In genomic region chr12:87266108-87266826, GRCm38 (mm10) we compare ENCODE assay signal across 8 mouse cellular contexts. TPM values are rescaled to one million over a fixed set of nuclear protein-coding genes. Genes with fewer than 3 reads are reported as not detected.
DNase-seq lines count a peak whose midpoint lies in the region; ATAC-seq lines count a peak whose summit lies in the region.

Vipas39 (minus strand) TSS chr12:87266256.
Ahsa1 (plus strand) TSS chr12:87266479.

- ATAC-seq in megakaryocyte progenitor cell, adult 5-6 weeks (replicated peaks; ENCODE audit: poor library complexity), result peak; percentile 89

- peak; percentile 91 to 98 for DNase-seq in adrenal gland, adult (ENCODE audit: inconsistent age in 2 of 2, low spot score in 1 of 2)
- DNase-seq in embryo, embryonic 10 days (ENCODE audit: low spot score), result peak; percentile 98
- DNase-seq in gastrocnemius, postnatal 10 days, result peak; percentile 68
- peak; percentile 97 for DNase-seq in induced T-regulatory cell, adult 2 months (ENCODE audit: low read depth)
- peak; percentile 93 to 95 for DNase-seq in left cerebral cortex, adult 9 months (ENCODE audit: low spot score in 2 of 2)
- peak; percentile 80 for DNase-seq in right cerebral cortex, postnatal 14 days
- DNase-seq in yolk sac, embryonic 10.5 days (ENCODE audit: low spot score), result peak; percentile 97

RNA-seq across cellular contexts. Expression of gene Vipas39, which starts in this region (rescaled TPM):
- 10 to 100 TPM; 12.1 to 14.5 TPM for total RNA-seq in gastrocnemius, postnatal 10 days (2021)
- total RNA-seq in megakaryocyte progenitor cell, adult 5-6 weeks (2015), result 40.1 and 42.7 TPM in 2 replicates
- 24.7 and 29.4 TPM in 2 replicates for total RNA-seq in megakaryocyte progenitor cell, adult 5-6 weeks (2017)

RNA-seq across cellular contexts. Expression of gene Ahsa1, which starts in this region (rescaled TPM):
- 100 to 1,000 TPM; 104 to 108 TPM for total RNA-seq in gastrocnemius, postnatal 10 days (2021)
- total RNA-seq in megakaryocyte progenitor cell, adult 5-6 weeks (2015), result 97.9 and 114 TPM in 2 replicates
- 313 and 335 TPM in 2 replicates for total RNA-seq in megakaryocyte progenitor cell, adult 5-6 weeks (2017)

Comparison
In these comparisons a context has a peak if more than half of its experiments do, and no peak if none do; other contexts are left out.
1. Peak in every context shown above with its lines: DNase-seq and ATAC-seq.